Mouse (Mus musculus) kidney, embryonic 15.5 days (tissue): ENCODE data around the gene Olig1. TPM values are rescaled to one million over a fixed set of nuclear protein-coding genes. Genes with fewer than 3 reads are reported as not detected.

Source experiments
- ATAC-seq: fragments of 200-750 bp; cut with Nextera tagmentation; replicated peaks from 2 replicates; pipeline ENCODE4 v1.8.0; 2017; ENCODE audit warnings: moderate TSS enrichment; ENCODE audit not compliant: low FRiP score
- H3K27ac ChIP-seq: fragments of 300-500 bp; sonication (generic); 2 replicates; pipeline ENCODE4 v1.5.1; 2015; ENCODE audit warnings: mild to moderate bottlenecking, inconsistent platforms
- H3K27me3 ChIP-seq: fragments of 300-500 bp; sonication (generic); 2 replicates; pipeline ENCODE4 v1.6.1; 2015; ENCODE audit warnings: inconsistent platforms
- H3K36me3 ChIP-seq: fragments of 300-500 bp; sonication (generic); 2 replicates; pipeline ENCODE4 v1.6.1; 2015; ENCODE audit warnings: inconsistent platforms
- H3K4me1 ChIP-seq: fragments of 300-500 bp; sonication (generic); 2 replicates; pipeline ENCODE4 v1.6.1; 2015; ENCODE audit warnings: inconsistent platforms
- H3K4me2 ChIP-seq: fragments of 300-500 bp; sonication (generic); 2 replicates; pipeline ENCODE4 v1.6.1; 2015; ENCODE audit warnings: moderate library complexity, mild to moderate bottlenecking, inconsistent platforms
- H3K4me3 ChIP-seq: fragments of 300-500 bp; sonication (generic); replicated peaks from 2 replicates; pipeline ENCODE4 v1.5.1; 2015; ENCODE audit warnings: mild to moderate bottlenecking, inconsistent platforms
- H3K9ac ChIP-seq: fragments of 300-500 bp; sonication (generic); 2 replicates; pipeline ENCODE4 v1.6.1; 2015; ENCODE audit warnings: mild to moderate bottlenecking, inconsistent platforms
- H3K9me3 ChIP-seq: fragments of 300-500 bp; sonication (generic); replicated peaks from 2 replicates; pipeline ENCODE4 v1.6.1; 2016; ENCODE audit warnings: inconsistent platforms
- WGBS: fragments of 180-500 bp; shearing (Covaris S2); methylation state at CpG from one replicate; pipeline ENCODE4 v1.1.7; 2015; ENCODE audit warnings: mixed read lengths; 5-methylcytosine and 5-hydroxymethylcytosine counted together
- polyA plus RNA-seq: library from polyadenylated mRNA; unstranded; fragments of >200 nt; fragmentation: Nextera tagmentation; extraction: Ambion mirVana; gene quantifications from 2 replicates; pipeline ENCODE4 v1.2.1, GENCODE M21; 2015

Gene Olig1
- 0.09 and 0.12 TPM in 2 replicates for polyA plus RNA-seq

DNA sequence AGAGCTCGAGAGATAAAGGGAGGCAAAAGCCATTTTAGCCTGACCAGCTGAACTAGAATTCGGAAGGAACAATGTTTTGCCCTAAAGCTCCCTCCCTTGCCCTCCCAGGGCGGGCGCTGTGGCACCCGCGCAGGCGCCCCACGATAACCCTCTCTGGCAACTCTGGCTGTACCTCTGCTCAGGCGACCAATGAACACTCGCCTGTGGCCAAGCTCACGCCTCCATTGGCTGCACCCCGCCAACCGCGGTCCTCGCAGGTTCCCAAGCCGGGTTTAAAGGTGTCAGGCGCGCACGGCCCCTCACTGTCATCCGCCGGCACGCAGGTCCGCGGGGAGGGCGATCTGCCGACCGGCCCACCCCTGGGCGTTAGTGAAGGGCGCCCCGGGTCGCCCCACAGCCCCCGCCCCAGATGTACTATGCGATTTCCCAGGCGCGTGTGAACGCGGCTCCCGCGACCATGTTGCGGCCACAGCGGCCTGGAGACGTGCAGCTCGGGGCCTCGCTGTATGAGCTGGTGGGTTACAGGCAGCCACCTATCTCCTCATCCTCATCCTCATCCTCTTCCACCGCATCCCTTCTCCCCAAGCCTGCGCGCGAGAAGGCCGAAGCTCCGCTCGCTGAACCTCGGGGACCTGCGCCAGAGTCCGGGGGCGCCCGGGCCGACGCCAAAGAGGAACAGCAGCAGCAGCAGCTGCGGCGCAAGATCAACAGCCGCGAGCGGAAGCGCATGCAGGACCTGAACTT is at the start of gene Olig1:
TSS of gene Olig1 (plus strand) at position 305 of the 744 bp plus-strand sequence.
- peak; percentile 85 for ATAC-seq
- H3K27ac ChIP-seq = no peak within 1 kb of the TSS
- H3K4me1 ChIP-seq = peaks cover 24% of the 10 kb centered on the region
- no peak within 1 kb of the TSS for H3K9ac ChIP-seq
- peaks cover 98% of the 10 kb centered on the region for H3K27me3 ChIP-seq
- H3K36me3 ChIP-seq = no peaks in the 10 kb centered on the region
- no peaks in the 10 kb centered on the region for H3K9me3 ChIP-seq
- peak within 1 kb of the TSS; percentile 76 for H3K4me2 ChIP-seq
- under 1% methylated on average over 63 of the region's 64 CpGs for WGBS
- H3K4me3 ChIP-seq = peak within 1 kb of the TSS; percentile 42

DNA sequence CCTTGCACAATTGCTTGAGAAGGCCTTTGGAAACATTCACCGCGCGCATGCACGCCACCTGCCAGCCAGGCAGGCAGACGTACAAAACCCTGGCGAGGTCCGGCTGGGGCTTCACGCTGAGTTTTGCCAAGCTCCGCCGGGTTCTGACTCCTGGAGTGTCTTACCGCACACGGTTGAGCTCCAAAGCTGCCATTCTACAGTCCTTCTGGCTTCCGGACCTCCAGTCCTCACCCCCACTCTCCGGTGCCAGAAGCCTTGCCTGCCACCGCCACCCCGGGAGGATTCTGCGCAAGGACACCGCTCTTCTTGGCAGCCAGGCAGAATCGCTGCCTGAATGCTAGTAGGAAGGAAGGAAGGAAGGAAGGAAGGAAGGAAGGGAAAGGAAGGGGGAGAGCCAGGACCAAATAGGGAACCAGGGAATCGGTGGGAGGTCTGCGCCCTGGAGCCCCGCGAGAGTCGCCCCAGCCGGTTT is 47.4 kb upstream of the Olig1 start:
- ATAC-seq = no peak
- no peak overlapping the region for H3K9ac ChIP-seq
- H3K27me3 ChIP-seq = peaks cover 99% of the 10 kb centered on the region
- WGBS = under 1% methylated on average over 25 of the region's 25 CpGs
- H3K36me3 ChIP-seq = no peaks in the 10 kb centered on the region
- H3K4me2 ChIP-seq = peak overlapping the region; percentile 16; the same call in 1 of the 2 replicates
- peaks cover 42% of the 10 kb centered on the region for H3K4me1 ChIP-seq
- H3K9me3 ChIP-seq = peaks cover 4% of the 10 kb centered on the region; the same call in 1 of the 2 replicates
- 0 out of 2 replicates have a peak overlapping the region, but pooled peaks have one; percentile 7 for H3K4me3 ChIP-seq
- no peak overlapping the region for H3K27ac ChIP-seq

DNA sequence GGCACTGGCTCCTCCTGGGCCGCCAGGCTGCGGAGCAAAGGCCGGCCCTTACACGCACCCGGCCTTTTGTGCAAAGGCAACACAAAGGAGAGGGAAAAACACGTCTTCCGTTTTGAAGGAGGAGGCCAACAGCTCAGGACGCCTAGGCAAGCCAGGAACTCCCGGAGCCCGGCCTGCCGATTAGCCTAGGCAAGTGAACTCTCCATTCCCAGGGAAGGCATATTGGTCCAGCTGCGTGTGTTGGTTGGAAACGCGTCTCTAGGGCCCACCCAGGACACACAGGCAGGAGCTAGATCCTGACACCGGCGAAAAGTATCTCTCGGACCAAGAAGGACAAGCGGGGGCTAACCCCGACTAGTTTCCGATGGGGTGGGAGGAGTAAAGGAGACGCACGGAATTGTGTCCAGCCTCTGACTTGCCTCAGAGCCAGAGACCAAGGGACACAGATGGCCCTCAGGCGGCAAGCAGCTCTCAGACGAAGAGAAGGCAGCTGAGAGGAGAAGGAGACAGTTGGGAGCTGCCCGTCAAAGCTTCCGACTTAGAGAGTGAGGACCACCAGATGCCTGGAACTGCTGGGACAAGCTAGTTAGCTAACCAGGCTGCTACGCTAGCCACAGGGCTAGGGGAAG is 46.8 kb upstream of the Olig1 start:
- ATAC-seq = no peak
- H3K36me3 ChIP-seq = no peaks in the 10 kb centered on the region
- H3K27me3 ChIP-seq = peaks cover 100% of the 10 kb centered on the region
- H3K27ac ChIP-seq = no peak overlapping the region
- under 1% methylated on average over 27 of the region's 27 CpGs for WGBS
- H3K9me3 ChIP-seq = peaks cover 4% of the 10 kb centered on the region; the same call in 1 of the 2 replicates
- peaks cover 44% of the 10 kb centered on the region for H3K4me1 ChIP-seq
- no peak overlapping the region for H3K9ac ChIP-seq
- peak overlapping the region; percentile 16; the same call in 1 of the 2 replicates for H3K4me2 ChIP-seq
- H3K4me3 ChIP-seq = 0 out of 2 replicates have a peak overlapping the region, but pooled peaks have one; percentile 7

DNA sequence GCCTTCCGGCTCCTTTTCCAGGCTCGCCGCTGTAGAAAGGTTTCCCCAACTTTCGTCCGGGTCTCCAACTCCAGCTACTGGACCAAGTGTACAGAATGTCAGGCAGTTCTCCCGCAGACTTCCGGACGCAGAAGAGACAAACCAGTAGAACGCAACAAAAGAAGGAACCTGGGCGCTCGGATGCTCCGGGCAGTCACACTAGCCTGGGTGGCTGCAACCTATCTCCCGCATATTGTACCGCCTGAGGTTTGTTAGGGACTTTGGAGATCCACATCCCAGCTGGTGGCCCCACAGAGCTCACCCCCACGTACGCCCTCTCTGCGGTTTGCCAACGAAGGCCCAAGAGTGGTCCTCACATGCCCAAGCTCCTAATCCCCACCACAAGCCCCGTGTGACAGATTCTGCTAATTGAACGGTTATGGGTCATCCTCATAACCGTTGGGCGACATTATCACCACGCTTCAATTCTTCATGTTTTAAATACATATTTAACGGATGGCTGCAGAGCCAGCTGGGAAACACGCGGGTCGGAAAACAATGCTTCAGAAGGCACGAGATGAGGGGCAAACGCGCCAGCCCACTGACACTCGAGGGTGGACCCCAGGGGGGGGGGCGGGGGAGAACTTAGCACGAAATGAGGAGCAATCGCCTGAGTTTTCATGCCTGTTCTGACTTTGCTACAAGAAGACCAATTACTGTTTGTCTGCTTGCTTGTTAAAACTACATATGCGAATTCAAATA is 46.1 kb upstream of the Olig1 start:
- no peak overlapping the region for H3K27ac ChIP-seq
- no peak for ATAC-seq
- H3K4me3 ChIP-seq = no peak overlapping the region; the same call in 1 of the 2 replicates
- H3K4me1 ChIP-seq = peaks cover 44% of the 10 kb centered on the region
- no peaks in the 10 kb centered on the region for H3K36me3 ChIP-seq
- peaks cover 100% of the 10 kb centered on the region for H3K27me3 ChIP-seq
- WGBS = 1% methylated on average over 35 of the region's 35 CpGs
- H3K9me3 ChIP-seq = no peaks in the 10 kb centered on the region
- no peak overlapping the region for H3K4me2 ChIP-seq
- no peak overlapping the region for H3K9ac ChIP-seq

DNA sequence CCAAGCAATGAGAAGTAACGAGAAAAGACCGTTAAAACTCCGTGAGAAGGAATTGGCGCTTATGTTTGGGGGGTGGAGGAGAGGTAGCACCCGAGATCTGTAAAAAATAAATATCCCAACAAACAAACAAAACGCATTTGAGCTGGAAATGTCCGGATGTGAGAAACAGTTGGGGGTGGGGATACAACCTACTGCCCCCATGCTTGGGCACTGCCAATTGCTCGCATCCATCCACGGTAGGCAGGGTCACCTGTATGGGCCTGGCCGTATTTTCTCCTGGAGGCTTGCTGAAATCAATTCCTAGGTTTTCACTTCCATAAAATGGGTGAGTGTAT is 45.5 kb upstream of the Olig1 start:
- H3K36me3 ChIP-seq = no peaks in the 10 kb centered on the region
- no peak overlapping the region for H3K9ac ChIP-seq
- peaks cover 44% of the 10 kb centered on the region for H3K4me1 ChIP-seq
- H3K9me3 ChIP-seq = no peaks in the 10 kb centered on the region
- H3K27ac ChIP-seq = no peak overlapping the region
- ATAC-seq = no peak
- H3K4me3 ChIP-seq = no peak overlapping the region
- no peak overlapping the region for H3K4me2 ChIP-seq
- WGBS = 6% methylated on average over 10 of the region's 10 CpGs
- H3K27me3 ChIP-seq = peaks cover 100% of the 10 kb centered on the region

DNA sequence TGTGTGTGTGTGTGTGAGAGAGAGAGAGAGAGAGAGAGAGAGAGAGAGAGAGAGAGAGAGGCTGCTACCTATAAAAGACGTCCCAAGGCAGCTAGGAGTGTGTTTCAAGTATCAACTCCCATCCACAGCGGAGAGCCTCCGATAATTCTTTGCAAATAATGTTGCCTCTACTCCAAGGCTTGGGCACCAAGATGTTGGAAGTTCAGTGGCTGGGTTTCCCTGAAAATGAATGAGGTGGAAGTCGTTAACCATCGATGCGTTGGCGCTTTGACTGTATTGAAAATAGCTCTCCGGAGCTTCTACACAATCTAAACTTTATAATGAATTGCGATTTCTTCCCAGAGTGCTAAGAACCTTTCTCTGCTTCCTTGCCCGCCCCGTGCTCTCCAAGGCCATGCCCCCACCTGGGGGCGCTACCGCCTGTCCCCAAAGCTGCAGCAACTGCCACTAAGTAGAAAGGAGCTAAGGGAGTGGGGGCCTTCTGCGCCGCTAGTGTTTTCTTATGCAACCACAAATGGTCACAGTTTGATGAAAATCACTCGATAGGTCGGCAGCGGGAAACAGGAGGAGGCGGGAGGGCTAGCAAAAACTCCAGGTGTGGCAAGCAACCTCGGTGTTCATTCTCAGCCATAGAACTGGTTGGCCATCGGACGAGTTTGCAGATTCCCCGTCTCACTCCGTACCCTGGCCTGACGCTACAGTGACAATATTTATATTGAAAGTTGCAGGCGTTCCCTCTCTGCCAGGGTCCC is 44.9 kb upstream of the Olig1 start:
- no peak for ATAC-seq
- H3K9ac ChIP-seq = no peak overlapping the region
- no peaks in the 10 kb centered on the region for H3K9me3 ChIP-seq
- no peaks in the 10 kb centered on the region for H3K36me3 ChIP-seq
- H3K4me2 ChIP-seq = peak overlapping the region; percentile 50
- H3K27me3 ChIP-seq = peaks cover 100% of the 10 kb centered on the region
- H3K27ac ChIP-seq = no peak overlapping the region
- peak overlapping the region; percentile 32 for H3K4me3 ChIP-seq
- H3K4me1 ChIP-seq = peaks cover 44% of the 10 kb centered on the region
- 2% methylated on average over 26 of the region's 26 CpGs for WGBS

DNA sequence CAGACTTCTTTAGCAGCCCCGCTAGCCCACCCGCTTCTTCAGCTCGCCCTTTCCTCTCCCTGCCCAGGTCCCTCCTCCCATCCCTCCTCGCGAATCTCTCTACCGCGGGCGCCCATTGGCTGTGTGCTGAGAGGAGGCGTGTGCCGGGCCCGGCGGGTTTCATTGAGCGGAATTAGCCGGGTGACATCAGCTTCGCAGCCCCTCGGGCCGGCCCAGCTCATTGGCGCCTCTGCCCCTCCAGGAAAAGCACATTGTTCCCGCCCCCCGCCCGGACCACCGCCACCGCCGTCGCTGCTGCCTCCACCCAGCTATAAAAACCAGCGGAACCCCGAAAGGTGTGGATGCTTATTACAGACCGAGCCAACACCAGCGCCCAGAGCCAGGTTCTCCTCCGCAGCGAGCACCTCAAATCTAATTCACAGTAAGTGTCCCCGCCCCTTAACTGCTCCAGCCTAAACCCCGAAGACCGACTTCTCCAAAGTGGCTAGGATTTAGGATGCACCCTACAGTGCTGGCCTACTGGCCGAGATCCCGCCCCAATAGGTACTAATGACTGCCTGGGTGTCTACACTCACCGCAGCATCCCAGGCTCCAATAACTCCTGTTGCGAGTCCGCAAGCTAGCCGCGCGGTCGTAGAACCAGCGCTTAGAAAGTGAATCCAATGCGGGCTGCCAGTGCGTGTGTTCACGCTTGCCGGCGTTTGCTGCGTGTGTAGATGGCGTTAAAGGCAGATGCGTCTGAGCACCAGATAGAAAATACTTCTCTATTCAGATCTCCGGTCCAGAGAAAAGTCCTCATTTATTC is 44.1 kb upstream of the Olig1 start, which contains the start of gene Olig2:
TSS of gene Olig2 (plus strand) at position 225 of the 805 bp plus-strand sequence.
- no peaks in the 10 kb centered on the region for H3K36me3 ChIP-seq
- no peaks in the 10 kb centered on the region for H3K9me3 ChIP-seq
- peak within 1 kb of the TSS; percentile 50 for H3K4me2 ChIP-seq
- H3K4me3 ChIP-seq = peak within 1 kb of the TSS; percentile 32
- peaks cover 100% of the 10 kb centered on the region for H3K27me3 ChIP-seq
- 1% methylated on average over 53 of the region's 53 CpGs for WGBS
- H3K27ac ChIP-seq = no peak within 1 kb of the TSS
- peaks cover 39% of the 10 kb centered on the region for H3K4me1 ChIP-seq
- H3K9ac ChIP-seq = no peak within 1 kb of the TSS
- peak; percentile 43; the same call in 1 of the 2 replicates for ATAC-seq

DNA sequence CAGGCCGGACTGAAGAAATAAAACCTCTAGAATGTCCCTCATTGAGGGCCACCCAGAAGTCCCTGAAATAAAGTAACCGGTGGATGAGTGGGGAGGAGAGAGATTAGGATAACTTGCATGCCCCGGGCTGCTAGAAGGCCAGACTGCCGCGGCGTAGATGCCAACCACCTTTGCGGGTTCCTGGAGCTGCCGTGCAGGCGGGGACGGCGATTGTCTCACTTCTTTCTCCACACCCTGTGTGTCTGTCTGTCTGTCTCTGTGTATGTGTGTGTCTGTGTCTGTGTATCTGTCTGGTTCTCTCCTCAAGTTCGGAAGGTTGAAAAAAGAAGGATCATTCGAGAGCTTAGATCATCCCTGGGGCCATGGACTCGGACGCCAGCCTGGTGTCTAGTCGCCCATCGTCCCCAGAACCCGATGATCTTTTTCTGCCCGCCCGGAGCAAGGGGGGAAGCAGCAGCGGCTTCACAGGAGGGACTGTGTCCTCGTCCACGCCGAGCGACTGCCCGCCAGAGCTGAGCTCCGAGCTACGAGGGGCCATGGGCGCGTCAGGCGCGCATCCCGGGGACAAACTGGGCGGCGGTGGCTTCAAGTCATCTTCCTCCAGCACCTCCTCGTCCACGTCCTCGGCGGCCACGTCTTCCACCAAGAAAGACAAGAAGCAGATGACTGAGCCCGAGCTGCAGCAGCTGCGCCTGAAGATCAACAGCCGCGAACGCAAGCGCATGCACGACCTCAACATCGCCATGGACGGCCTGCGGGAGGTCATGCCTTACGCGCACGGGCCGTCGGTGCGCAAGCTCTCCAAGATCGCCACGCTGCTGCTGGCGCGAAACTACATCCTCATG is 43.3 kb upstream of the Olig1 start:
- no peaks in the 10 kb centered on the region for H3K9me3 ChIP-seq
- H3K9ac ChIP-seq = no peak overlapping the region
- no peak overlapping the region for H3K27ac ChIP-seq
- peak overlapping the region; percentile 21 for H3K4me3 ChIP-seq
- H3K36me3 ChIP-seq = no peaks in the 10 kb centered on the region
- under 1% methylated on average over 60 of the region's 60 CpGs for WGBS
- peak overlapping the region; percentile 16; the same call in 1 of the 2 replicates for H3K4me2 ChIP-seq
- peaks cover 100% of the 10 kb centered on the region for H3K27me3 ChIP-seq
- ATAC-seq = no peak
- peaks cover 39% of the 10 kb centered on the region for H3K4me1 ChIP-seq

DNA sequence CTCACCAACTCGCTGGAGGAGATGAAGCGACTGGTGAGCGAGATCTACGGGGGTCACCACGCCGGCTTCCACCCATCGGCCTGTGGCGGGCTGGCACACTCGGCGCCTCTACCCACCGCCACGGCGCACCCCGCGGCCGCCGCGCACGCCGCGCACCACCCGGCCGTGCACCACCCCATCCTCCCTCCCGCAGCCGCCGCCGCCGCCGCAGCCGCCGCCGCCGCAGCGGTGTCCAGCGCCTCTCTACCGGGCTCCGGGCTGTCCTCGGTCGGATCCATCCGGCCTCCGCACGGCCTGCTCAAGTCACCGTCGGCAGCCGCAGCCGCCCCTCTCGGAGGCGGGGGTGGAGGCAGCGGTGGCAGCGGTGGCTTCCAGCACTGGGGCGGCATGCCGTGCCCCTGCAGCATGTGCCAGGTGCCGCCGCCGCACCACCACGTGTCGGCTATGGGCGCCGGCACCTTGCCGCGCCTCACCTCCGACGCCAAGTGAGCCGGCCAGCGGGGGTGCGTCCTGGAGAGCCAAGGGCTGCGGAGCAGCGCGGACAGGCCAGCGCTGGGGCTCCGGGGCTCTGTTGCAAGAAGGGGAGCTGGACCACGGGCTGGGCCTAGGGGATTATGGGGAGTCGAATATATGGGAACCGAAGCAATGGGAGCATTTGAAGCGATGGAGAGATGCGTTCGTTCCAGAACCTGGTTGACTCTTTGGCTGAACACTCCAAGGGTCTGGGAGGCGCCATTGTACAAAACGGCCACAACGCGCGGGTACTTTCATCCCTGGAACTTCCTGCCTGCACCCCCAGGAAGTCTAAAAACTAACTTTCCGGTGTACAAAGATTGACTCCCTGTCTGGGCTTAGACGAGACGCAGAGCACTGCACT is 42.5 kb upstream of the Olig1 start:
- peaks cover 100% of the 10 kb centered on the region for H3K27me3 ChIP-seq
- no peaks in the 10 kb centered on the region for H3K9me3 ChIP-seq
- WGBS = under 1% methylated on average over 56 of the region's 85 CpGs
- peak overlapping the region; percentile 16; the same call in 1 of the 2 replicates for H3K4me2 ChIP-seq
- H3K4me3 ChIP-seq = peak overlapping the region; percentile 21
- no peak for ATAC-seq
- H3K36me3 ChIP-seq = no peaks in the 10 kb centered on the region
- H3K4me1 ChIP-seq = peaks cover 37% of the 10 kb centered on the region
- H3K9ac ChIP-seq = no peak overlapping the region
- no peak overlapping the region for H3K27ac ChIP-seq
